Mouse (Mus musculus): ENCODE measurements at regions not wholly inside any gene's neighbourhood (a gene's known extent, or its start where the extent isn't known, plus 50 kb on each side); places are given as distances from the start of the nearest gene placed in this dataset.

DNA sequence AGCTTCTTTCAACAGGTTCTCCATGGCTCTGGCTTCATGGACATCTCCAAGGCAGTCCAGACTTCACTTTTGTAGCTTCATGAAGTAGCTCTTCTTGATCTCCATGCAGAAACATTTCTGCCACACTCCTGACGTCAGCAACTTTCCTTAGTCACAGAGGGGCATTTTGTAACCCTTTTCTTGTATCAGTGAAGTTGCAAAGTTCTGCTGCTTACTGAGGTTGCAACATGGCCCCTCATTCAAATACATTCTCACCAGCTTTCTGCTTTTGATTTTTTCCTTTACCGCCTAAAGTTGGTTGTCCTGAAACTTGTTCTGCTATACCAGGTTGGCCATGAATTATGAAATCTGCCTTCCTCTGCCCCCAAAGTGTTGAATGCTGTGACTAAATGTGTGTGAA is 389.4 kb upstream of the Mef2c start:
- no peak for DNase-seq

DNA sequence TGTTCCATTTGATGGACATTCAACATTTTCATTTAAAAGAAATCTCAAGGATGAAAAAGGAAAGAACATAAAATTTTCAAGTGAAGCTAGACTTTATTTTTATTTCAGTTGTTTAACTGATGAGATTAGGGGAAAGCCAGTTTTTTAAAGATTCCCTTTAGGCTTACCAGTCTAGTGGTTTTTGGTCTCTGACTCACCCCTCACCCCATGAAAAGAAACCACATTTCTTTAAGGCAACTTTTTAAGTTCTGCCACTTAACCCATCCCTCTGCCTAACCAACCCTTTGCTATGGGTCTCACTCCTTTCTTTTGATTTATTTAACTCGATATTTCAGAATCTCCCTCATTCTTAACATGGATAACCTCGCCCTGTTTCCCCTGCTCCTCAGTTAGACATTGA is 388.1 kb upstream of the Mef2c start:
- DNase-seq, result no peak

GRCm38 (mm10) chr13:83120343-83120742 is 383.5 kb upstream of the Mef2c start:
- no peak for DNase-seq

DNA sequence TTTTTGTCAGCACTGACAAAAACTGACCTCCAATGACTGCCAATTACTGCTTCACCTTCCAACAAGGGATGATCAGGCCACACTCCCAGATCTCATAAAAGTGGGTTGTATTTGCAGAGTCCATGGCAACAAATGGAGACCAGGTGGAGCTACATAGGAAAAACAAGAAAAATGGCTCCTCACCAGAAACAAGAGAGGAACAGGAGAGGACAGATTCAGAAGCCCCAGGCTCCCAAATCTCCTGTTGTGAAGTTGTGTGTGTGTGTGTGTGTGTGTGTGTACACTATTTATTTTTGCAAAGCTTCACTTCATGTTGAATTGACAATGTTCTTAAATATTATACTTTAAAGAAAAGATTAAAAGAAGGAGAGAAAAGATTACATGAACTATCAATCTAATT is 380.2 kb upstream of the Mef2c start:
- no peak for DNase-seq

- no peak for DNase-seq
Observed at GRCm38 (mm10) chr13:83124651-83125050, 379.2 kb upstream of the Mef2c start.

GRCm38 (mm10) chr13:83126438-83126837 is 377.4 kb upstream of the Mef2c start:
- DNase-seq, result no peak

GRCm38 (mm10) chr13:83131129-83131981 is 372.5 kb upstream of the Mef2c start:
- no peak for DNase-seq

DNA sequence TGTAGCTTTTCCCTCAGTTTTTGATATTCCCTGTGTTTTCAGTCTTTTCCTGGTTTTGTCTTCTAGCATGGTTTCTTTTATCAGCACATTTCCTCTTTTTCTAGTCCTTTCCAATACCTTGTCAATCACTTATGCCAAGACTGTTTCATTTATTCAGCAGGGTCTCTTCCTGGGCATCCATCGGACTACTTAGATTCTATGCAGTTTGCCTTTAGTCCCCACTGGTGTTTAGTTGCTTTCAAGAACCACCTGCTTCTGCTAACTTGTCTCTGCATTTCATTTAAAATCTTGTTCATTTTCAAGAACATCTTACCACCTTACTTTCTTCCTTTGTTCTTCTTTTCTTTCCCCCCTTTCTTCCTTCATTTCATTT is 371.9 kb upstream of the Mef2c start:
- DNase-seq, result no peak

DNA sequence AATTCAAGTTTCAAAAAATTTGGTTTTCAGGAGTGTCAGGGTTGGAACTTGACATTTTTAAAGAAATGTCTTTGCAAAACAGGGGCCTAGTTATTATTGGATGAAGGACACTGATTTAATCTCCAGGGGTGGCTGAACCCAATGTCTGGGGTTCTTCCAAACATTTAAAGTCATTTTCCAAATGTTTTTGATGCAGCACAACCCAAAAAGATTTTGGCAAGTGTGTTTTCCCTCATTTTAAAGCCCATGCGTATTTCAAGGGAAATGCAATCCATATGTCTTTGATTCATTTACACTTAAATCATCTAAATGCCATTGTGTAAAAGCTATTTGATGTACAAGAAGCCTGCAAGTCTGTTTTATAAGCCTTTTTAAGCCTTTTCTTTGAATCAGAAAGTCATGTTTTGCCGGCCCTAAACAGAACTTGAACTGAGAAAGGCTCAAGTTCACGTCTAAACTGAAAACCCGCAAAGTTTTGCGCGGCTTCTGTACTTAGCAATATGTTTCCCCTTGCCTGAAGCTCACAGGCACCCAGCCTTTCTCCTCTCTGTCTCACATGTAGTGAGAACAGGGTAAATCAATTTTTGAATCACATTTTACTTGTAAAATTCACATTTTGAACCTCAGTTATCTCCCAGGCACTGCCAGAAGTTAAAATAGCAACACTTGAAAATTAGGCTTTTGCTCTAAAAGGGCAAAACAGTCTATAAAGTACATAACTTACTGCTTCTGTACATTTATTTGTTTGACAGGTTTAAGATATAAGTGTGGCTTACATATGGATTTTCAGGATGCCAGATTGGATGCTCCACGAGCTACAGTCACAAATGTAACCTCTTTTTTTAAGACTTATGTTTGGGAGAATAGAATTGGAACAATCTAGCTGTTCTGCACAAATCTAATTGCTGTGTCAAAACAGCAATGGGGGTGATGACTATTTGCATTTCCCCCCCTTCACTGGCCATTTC is 370.9 kb upstream of the Mef2c start:
- no peak for DNase-seq

DNA sequence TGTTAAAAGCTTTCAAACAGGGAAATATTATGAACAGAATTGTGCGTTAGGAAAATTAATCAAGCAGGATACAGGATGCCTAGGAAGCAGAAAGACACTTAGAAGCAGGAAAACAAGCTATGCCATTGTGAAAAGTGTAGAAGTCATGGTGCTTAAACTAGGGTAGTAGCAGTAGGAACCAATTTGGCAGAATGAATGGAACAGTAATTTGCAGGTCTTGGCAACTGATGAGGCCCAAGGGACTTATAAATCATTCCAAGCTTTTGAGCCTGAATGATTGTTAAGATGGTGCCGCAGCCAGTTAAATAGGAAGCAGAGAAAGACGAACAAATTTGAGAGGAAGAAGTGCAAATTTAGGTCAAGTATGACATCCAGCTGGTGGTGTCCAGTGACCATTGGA is 360.5 kb upstream of the Mef2c start:
- no peak for DNase-seq

- no peak for DNase-seq
Observed at GRCm38 (mm10) chr13:83154626-83155124, 349.2 kb upstream of the Mef2c start.

DNA sequence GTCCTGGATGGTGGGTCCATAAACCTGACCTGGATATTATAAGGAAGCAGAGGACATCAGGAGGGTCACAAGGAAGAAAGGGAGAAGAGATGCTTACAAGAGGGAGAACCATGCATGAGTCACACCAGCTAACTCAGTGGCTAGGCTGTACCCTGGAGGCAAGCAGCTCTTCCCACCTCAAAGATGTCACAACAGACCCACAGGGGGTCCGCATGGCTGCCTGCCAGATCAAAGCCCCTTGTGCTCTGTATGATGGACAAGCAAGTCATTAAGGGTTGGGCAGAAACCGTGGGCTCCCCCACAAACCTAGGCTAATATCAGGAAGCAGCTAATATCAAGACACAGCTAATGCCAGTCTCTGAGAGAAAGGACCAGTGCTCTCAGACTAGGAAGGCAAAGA is 343.9 kb upstream of the Mef2c start:
- DNase-seq, result no peak

DNA sequence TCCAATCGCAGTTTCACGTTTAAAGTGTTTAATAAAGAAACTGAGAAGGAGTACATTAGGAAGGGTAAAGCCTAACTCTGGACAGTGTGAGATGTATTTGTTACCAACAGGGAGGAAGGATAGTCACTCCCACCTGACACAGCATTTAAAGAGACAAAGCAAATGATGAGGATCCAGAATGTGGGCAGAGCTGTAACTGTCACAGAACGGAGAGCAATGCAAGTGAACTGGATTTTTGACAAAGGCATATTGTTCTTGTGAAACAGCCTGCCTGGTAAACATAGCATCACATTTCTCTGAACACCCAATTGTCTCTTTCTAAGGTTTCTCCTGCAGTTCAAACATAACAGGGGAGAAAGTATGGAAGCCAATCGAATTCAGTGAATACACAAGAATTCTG is 341.1 kb upstream of the Mef2c start:
- DNase-seq, result no peak

DNA sequence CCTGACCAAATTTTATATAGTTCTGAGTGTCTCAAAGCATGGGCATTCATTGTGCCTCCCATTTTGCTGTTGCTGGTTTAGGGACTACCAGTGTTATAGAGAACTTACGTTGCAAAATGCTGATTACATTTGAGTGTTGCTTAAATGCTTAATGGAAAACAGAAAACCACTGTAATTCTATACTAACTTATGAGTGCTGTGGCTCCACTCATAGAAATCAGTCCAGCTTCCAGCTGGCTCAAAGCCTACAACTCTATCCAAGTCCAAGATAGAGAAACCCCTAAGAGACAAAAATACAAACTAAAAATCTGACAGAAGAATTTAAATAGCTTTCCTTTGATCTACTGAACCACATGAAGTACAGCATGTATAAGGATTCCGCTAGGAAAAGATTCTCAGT is 328.7 kb upstream of the Mef2c start:
- no peak for DNase-seq

- no peak for DNase-seq
Observed at GRCm38 (mm10) chr13:83201931-83202671, 301.7 kb upstream of the Mef2c start.

DNA sequence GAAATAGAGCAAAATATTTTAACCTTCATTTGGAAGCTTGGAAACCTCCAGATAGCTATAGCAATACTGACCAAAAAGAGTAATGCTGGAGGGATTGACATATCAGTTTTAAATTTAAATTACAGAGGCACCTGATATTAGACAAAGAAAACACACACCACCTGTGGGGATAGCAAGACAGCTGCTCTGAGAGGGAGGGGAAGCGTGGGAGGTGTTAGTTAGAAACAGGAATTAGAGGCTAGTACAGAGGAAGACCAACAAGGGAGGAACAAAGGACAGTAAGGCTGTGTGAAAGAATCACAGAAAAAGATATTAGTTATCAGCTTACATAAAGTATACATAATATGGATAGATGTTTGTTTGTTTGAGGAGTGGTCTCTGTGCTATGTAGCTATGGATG is 297.2 kb upstream of the Mef2c start:
- DNase-seq, result no peak

- no peak for DNase-seq
Observed at GRCm38 (mm10) chr13:83207513-83207912, 296.3 kb upstream of the Mef2c start.

DNA sequence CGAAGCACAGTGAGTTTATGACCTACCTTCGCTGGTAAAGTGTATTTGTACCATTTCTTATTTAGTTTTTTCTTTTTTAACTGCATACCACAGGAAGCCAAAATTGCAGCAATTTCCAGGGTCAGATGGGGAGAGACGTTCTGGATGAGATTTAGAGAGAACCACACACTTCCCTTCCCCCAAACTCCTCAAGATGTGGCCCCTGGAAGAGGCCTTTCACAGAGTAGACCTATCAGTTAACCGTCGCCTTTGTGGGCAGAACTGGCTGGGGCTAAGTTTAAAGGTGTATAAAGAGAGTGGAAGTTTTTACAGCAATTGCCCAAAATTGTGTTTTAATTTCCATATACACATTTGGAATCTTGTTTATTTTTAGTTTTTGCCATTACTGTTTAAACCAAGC is 295.7 kb upstream of the Mef2c start:
- no peak for DNase-seq

GRCm38 (mm10) chr13:83214811-83215210 is 289.0 kb upstream of the Mef2c start:
- no peak for DNase-seq

DNA sequence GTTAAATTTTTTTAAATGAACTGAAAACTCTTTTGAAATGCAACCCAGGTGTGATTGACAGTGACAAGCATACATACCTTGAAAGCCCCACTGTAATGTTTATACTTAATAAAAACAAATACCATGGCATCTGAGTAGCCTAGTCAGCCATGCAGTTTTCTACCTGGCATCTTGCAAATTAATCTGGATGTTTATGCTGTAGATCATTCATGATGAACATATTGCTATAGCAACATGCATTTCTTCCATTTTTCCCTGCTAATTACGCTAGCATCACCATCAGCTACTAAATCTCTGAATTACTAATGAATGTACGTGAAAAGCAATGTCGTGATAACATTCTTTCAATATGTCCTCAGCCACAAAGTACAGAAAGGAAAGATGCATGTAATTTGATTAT is 287.4 kb upstream of the Mef2c start:
- no peak for DNase-seq

GRCm38 (mm10) chr13:83252452-83252851 is 251.4 kb upstream of the Mef2c start:
- DNase-seq, result no peak

DNA sequence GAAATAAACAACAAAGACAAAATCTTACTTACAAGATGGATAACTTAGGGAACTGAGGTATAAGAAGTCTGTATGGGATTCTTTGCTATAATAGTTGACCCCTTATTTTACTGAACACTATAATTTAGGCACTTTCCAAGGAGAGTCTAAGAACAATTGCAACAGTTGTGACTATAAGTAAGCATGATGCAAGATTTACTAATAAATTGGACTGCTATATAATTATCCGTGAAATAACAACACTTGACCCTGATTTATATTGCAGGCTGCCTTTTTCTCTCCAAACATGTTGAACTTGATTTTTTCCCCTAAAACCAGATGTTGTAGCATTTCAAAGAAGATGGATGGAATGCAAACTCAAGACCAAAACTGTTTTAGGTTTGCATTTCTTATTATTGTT is 237.2 kb upstream of the Mef2c start:
- DNase-seq, result no peak

- DNase-seq, result no peak
Observed at GRCm38 (mm10) chr13:83268663-83269062, 235.2 kb upstream of the Mef2c start.

Data from kidney, adult 18-20 months (tissue).